Mouse (Mus musculus): ENCODE measurements around the gene Mylpf.
"Not testable (repeated sequence)": the region's sequence is repeated elsewhere in the genome, so short reads cannot be mapped to it uniquely, and the experiment has no call there.

The Mylpf gene

DNA sequence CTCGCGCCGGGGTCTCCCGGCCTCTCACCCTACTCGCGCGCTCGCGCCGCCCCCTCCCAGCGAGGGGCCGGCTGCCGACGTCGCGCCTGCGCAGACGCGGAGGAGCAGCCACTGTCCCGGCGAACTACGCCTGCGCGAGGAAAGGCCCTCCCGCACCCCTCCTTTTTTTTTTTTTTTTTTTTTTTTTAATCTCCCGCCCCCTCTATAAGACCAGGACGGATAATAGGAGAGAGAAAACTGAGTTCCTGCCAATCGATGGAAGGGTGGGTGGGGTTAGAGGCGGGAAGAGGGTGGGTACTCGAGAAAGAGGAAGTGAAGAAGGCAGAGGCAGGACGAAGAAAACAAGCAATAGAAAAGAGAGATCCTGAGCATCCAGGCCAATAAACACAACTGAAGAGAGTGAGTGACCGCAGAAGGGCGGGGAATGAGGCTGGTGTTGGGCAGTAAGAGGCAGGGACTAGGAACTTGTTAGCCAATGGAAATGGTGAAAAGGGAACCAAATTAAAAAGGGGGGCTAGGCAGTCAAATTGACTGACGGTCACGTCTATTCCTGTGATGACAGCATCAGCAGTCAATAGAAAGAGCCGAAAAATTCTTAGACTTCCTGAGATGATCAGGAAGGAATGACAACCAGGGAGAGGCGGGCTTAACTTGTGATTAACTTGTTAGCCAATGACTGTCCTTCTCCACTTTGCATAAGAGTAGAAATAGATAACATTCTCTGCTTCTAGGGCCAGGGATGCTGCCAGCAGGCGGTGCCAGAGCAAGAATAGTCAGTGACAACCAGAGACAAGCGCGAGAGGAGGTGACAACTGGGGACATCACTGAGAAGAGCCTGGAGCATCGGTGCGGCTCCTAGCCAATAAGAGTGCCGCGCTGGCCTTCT, at the start of gene Mylpf:
Gene Mylpf (plus strand): TSS at position 338 of the 886 bp plus-strand sequence.
- peak; percentile 96 for DNase-seq (ENCODE audit: low spot score)

DNA sequence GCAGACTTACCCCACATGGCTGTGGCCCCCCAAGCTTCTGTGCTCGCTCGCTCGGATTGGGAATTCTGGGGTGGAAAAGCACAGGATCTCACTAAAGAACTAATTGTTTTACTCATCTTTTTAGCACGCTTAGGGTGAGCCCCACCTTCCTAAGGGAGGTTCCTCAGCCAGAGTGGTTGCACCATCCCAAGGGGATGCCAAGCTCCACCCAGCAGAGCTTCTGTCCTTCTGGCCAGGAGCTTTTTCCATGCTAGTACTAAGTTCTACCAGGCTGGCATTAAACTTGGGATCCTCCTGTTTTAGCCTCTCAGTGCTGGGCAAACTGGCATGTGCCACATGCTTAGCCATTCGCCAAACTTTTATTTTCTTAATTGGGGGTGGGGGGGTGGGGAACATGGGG, 46.1 kb upstream of the Mylpf start:
- no peak for DNase-seq (ENCODE audit: low spot score)

DNA sequence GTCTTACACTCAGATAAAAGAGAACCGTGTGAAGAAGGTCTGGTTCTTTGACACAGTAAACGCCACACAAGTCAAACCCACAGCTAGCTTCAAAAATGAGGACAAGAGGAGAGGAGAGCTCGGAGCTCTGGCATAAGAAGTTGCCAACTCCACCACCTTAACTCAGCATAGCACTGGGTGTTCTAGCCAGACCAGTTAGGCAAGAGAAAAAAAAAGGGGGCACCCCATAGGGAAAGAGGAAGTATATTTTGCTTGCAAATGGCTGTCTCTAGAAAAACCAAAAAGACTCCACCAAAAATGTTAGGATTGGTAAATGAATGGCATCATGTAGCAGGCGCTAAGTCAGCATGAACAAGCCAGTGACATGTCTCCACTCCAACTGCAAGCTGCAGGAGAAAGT, 44.7 kb upstream of the Mylpf start:
- no peak for DNase-seq (ENCODE audit: low spot score)

DNA sequence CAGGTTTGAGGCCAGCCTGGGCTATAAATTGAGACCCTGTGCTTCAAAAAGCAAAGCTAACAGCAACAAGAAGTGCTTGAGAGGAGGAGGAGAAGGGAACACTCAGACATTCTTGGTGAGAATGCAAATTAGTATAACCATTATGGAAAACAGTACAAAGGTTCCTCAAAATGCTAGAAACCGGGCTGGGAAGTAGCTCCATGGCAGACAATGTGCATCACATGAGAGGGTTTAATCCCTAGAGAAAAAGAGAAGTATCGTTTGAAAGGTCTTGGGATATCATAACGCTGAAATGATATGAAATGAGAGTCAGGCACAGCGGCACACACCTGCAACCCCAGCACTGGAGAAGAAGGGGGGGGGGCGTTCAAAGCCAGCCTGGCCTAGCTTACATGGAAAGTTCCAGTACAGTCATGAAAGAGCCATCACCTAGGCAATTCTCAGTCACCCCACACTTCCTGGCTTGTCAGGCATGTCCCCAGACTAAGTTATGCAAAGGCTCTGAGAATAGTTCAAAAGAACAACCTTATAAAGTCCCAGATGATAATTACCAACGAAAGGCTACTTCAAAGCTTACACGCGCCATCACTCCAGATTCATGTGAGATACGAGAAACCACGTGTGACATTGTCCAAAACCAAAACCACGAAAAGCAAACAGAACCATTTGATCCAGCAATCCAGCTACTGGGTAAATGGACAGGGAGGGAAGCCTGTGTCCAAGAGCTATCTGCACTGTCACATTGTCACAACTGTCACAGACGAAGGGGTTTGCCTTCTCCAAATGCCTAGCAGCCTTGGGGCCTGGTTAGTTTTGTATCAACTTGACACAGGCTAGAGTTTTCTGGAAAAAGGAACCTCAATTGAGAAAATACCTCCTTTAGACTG, 42.8 kb upstream of the Mylpf start:
- DNase-seq (ENCODE audit: low spot score), result no peak

DNA sequence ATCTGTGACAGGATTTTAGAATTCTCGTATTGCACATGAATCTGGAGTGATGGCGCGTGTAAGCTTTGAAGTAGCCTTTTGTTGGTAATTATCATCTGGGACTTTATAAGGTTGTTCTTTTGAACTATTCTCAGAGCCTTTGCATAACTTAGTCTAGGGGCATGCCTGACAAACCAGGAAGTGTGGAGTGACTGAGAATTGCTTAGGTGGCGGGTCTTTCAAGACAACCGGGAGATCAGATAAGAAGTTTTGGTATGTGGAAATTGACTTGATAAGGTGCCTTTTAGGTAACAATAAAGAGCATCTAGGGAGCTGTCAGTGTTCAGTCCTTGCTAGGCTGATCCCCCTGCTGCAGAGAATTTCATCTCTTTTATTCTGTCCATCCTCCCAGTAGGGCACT, 42.2 kb upstream of the Mylpf start:
- no peak for DNase-seq (ENCODE audit: low spot score)

DNA sequence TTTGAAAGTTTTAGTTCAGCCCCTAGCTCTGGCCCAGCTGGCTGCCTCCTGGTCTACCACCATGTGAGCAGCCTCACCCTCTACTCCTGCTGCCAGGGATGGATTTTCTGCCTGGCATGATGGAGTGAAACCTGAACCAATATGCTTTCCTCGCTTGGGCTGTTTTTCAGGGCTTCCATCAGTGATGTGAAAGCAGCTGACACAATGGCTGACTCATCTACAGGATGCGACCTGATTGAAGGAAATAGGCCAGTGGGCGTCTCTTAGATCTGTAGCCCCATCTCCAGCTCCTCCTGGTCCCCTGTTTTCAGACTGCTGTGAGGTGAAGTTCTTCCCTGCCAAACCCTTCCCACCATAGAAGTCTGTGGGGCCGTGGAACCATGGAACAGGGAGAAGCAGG, 31.8 kb upstream of the Mylpf start:
- DNase-seq (ENCODE audit: low spot score), result no peak

DNA sequence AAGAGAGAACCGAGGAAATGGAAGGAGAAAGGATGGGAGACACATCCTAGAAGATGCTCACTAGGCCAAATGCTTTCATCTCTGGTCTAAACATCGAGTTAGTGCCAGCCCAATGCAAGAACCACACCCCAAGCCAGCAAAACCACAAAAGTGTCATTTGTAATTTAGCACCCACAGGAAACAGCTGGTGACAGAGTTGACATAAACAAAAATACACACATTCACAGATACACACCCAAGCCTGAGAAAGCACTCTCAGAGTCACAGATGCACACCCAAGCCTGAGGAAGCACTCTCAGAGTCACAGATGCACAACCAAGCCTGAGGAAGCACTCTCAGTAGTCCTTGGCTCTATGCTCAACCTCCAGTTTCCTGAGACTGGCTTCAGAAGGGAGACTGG, 27.9 kb upstream of the Mylpf start:
- DNase-seq (ENCODE audit: low spot score), result no peak

DNA sequence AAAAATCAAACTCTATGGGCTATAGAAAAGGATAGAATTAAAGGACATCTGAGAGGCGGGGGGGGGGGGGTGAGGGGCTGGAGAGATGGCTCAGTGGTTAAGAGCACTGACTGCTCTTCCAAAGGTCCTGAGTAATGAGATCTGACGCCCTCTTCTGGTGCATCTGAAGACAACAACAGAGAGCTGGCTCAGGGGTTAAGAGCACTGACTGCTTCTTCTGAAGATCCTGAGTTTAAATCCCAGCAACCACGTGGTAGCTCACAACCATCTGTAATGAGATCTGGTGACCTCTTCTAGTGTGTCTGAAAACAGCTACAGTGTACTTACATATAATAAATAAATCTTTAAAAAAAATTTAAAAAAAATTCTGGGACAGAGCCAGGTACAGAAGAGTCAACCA, 27.0 kb upstream of the Mylpf start:
- DNase-seq (ENCODE audit: low spot score), result not testable (repeated sequence)

DNA sequence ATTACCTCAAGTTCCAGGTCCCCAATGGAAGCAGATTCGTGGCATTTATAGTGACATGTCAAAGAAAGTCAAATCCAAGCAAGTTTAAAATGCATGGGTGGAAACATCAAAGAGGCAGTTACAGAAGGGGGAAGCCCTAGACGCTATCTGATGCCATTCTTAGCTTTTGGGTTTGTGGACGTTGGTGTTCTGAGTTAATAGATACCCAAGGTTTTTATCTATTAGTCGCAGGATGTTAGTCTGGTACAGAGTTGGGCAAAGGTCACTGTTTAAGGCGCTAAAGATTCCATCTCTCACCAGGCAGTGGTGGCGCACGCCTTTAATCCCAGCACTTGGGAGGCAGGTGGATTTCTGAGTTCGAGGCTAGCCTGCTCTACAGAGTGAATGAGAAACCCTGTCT, 25.3 kb upstream of the Mylpf start:
- no peak for DNase-seq (ENCODE audit: low spot score)

DNA sequence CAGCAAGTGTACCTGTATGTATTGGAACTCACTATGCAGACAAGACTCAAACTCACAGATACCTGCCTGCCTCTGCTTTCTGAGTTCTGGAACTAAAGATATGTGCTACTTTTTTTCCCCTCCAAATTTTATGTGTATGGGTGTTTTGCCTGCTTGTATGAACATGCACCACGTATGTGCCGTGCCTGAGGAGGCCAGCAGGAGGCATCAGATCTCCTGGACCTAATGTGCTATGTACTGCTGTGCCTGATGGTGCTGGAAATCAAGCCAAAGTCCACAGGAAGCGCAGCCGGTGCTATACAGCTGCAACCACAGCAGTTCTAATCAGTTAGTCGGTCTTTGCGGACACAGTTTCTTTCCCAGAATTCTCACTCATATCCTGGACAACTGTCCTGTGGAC, 24.9 kb upstream of the Mylpf start:
- DNase-seq (ENCODE audit: low spot score), result no peak

DNA sequence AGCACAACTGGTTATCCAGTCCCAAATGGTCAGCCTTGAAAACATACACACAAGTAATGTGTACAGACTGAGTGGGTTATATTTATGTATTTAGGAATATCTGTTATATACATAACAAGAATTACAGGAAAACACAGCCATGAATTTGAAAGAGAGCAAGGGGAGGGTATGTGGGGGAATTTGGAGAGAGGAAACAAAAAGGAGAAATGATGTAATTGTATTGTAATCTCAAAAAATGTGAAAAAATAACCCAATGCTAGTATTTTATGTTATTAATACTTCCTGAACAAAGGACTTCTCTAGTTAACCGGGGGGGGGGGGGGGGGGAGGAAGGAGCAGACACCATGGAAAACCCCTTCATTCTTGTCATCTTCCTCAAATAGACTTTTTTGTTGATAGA, 24.0 kb upstream of the Mylpf start:
- DNase-seq (ENCODE audit: low spot score), result no peak

DNA sequence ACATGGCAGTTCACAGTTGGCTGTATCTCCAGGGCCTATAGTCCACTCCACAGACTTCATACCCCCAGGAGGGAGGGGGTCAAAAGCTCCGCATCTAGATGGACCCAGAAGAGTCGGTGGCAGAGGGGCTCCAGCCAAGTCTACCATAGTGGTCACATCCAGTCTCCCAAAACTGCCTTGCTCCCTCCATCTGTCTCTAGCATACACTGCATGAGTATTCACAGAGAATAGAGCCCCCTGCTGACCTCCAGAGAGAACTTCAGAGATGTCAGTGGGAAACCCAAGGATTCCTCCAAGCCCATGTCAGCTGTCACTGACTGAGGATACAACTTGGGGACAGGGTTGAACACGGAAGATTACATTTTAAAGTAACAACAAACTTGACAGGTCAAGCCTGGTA, 23.1 kb upstream of the Mylpf start:
- peak; percentile 43 for DNase-seq (ENCODE audit: low spot score)

DNA sequence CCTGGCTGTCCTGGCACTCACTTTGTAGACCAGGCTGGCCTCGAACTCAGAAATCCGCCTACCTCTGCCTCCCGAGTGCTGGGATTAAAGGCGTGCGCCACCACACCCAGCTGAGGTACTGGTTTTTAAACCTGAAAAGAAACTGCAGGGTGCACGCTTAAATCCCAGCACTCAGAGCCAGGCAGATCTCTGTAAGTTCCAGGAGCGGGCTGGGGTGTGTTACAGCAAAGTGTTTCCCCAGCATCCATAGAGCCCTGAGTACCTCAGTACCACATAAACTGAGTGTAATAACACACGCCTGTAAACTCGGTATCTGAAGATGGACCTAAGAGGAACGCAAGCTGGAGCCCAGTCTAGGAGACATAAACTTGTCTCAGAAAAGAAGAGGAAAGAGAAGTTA, 21.3 kb upstream of the Mylpf start:
- no peak for DNase-seq (ENCODE audit: low spot score)

DNA sequence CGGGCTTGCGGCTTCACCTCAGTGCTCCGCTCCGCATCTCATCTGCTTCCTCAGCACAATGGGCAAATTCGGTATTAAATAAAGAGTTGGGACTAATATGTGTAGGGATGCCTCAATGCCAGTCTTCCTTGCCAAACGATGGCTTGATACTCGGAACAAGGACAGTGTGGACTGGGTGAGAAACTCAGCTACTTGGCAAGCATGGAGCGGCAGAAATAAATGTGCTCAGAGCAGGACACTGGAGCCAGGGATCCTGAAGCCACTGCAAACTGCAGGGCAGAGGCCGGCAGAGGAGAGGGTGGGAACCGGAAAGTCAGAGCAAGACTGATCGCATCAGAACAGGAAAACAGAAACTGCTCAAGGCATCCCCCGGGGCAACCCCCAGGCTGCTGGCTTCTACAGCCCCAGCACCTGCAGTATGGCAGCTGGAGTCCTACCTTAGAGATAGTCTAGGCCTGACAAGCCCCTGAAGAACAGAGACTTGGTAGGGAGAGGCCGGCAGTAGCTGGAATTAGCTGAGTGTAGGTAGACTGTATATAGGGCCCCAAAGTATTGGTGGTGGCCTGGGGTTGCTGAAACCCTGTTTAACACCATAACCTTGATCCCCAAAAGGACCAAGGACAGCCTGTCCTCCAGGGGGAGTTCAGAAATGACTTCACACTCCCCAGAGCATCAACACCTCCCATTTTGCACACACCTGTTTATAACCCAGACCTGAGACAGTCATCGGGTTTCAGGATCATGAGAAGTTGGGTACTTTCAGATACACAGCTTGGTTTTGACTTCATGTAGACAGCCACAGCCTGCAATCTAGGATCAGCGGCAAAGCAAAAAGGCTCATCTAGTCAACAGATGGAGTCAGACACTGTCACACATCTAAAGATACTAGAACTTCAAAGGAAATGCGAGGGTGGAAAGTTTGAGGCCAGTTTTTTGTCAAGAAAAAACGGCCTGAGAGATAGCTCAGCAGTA, 20.1 kb upstream of the Mylpf start:
- no peak for DNase-seq (ENCODE audit: low spot score)

DNA sequence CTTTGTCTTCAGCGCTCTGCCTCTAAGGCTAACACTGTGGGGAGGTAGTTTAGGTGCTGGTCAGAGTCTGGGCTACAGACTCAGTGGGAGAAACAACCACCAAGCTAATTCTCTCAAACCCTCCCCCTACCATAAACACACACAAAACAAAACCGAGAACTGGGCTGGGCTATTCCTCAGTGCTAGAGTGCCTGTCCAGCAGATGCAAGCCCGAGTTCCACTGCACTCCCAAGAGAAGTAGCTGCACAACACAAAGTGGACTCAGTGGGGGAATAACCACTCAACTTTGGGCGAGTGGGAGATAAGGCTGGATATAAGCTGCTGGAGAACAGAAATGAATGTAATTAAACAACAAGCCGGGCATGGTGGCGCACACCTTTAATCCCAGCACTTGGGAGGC, 18.0 kb upstream of the Mylpf start:
- DNase-seq (ENCODE audit: low spot score), result no peak

DNA sequence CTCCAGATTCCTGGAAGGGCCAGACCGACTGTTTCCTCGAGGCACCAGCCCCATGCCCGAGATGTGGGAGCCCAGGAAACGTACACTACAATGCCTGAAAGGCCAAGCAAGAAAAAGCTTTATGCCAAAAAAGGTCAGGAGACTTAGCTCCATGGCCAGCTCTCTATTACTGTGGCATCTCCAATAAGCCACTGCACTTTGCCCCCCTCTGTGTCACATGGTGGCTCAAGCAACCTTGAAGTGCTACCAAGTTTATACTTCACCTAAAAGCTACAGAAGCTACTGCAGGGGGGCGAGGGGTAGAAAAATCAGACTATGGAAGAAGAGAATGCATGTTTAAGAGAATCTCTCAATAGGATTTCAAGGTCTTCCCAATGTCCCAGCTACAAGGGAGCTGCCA, 15.7 kb upstream of the Mylpf start:
- no peak for DNase-seq (ENCODE audit: low spot score)

DNA sequence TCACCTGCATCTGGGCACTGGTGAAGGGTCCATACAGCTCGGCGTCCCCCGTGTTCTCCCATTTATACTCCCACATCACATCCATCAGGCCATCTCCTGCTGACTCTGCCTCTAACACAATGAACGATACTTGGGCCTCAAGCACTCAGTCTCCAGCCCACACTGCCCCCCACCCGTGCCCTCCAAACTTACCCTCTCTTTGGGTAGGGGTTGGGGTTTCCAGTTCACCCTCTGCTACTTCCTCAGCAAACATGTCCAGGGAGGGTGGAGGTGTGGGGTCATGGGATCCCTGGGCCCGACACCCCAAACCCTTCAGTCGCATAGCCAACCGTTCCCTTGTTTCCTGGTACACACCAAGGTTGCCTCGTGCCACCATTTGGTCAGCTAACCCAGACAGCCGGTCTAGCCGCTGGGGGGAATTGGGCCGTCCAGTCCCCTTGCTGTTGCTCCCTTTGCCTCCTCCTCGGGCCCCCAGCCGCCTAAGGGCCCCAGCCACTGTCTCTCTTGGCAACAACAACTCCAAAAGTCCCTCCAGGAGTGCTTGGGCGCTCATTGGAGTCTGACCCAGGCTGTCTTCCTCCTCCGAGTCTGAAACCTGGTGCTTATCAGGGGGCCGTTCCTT, 14.6 kb upstream of the Mylpf start:
- peak; percentile 40 for DNase-seq (ENCODE audit: low spot score)

DNA sequence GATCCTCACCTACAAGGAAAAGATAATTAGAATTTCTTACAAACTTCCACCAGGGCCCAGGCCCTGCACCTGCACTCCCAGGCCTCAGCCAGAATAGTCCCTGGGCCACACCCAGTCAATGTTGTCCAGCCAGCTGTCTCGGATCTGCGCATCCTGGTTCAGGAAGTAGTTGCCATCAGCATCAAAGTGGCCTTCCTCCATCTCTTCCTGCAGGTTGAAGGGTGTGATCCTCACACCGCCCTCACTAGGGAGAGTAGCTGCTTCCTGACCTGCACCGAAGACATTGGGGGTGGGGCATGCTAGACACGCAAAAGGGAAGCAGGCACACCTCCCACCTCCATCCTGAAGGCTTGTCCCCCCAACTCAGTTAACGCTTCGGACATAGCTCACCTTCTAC, 14.1 kb upstream of the Mylpf start:
- DNase-seq (ENCODE audit: low spot score), result peak; percentile 45

DNA sequence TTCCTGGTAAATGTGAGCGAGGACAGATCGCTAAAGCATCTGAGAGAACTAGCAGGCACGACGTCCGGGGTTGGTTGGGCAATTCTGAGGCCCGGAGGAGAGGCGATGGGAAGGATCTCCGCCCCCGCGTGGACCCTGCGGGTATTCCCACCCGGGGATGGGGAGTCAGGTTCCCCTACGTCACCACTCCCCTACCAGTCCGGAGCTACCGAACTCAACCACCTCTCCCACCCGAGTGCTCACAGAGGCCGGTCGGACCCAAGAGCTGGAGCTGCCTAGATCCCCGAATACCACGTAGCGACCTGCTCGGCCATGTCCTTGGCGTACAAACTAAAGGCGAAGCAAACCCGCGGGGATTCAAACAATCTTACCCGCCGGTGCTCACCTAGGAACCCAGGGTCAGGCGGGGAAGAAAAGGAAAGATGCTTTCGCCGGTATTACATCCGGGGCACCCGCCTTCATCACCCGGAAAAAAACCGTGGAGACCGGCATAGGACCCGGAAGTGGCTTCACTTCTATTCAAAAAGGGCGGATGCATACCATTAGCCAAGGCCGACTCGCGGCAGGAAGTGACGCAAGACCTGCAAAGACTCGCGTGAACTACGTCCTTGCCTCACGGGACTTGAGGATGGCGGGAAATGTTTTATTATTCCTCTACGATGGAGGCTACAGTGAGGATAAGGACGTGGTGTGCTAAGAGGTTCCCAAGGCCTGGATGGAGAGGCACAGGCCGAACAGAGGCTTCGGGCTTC, 13.0 kb upstream of the Mylpf start, which contains the start of gene Cd2bp2:
Gene Cd2bp2 (minus strand): TSS at position 507 of the 752 bp plus-strand sequence.
- DNase-seq (ENCODE audit: low spot score), result peak; percentile 89

DNA sequence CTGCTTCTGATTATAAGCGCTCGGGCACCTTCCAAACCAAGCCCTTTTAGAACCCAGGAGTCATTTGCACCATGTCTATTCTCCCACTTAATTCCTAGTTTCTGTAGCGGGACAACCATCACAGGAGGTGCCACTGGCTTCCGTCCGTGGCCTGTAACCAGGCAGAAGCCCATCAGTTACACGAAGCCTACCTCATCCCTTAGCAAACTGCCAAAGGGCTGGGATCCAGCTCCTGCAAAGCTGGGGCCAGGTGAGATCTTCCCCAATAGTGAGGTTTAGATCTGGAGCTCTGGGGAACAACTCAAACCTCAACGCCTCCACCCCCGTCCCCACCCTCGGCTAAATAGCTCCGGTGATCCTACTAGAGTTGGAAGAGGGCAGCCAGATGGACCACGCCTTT, 12.2 kb upstream of the Mylpf start:
- no peak for DNase-seq (ENCODE audit: low spot score)

DNA sequence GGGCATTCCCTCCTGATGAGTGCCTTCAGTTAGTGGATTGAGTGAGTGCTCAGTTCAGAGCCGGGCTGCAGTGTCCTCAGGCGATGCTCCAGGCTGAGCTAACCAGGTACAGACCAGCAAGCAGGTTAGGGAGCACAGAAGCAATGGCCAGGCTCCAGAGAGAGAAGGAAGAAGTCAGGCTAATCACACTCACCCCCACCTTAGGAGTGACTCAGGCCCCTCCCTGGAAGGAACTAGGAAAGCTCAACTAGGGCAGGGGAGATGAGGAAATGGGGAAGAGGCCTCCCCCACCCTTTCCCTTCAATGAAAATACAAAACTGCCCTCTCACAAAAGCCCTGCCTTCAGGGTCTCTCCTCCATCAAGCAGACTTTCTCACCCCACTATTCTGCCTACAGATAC, 2.1 kb upstream of the Mylpf start:
- no peak for DNase-seq (ENCODE audit: low spot score)

Data from testis, postnatal 10 days (tissue).